Mouse (Mus musculus): ENCODE measurements around the gene Frmpd1.

DNA sequence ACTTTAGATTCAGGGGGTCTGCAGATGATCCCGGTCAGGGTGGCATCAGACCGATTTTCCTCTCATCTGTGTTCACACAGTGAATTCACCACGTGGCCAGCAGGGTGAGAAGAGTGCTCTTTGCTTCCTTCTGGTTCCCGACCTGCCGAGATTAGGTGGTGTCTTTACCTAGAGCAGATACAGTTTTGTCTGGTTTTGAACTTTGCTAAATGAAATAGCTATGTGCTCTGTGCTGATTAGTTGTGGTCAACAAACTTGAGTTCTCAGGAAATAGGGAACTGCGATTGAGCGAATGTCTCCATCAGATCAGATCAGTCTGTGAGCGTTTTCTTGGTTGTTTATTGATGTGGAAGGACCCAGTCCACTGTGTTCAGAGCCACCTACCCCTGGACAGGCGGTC is 26.1 kb upstream of the Frmpd1 start:
- TF ChIP-seq CTCF (IDR thresholded peaks at IDR 0.05; ENCODE audit: insufficient read depth, low read length) (no peak), POLR2A (IDR thresholded peaks at IDR 0.05; ENCODE audit: borderline replicate concordance, extremely low read depth, low read depth, low read length) (no peak)
